Mouse (Mus musculus): ENCODE results near the gene Nus1.

- no peak for TF ChIP-seq CTCF (IDR thresholded peaks at IDR 0.05; ENCODE audit: control insufficient read depth, insufficient read depth, insufficient replicate concordance, low read depth, low read length)
- no peak for TF ChIP-seq POLR2A (IDR thresholded peaks at IDR 0.05; ENCODE audit: control insufficient read depth, low read depth, low read length)
These were observed 18.6 kb upstream of the Nus1 start for GRCm38 (mm10) chr10:52398715-52399114.

All from testis, adult 2 months (tissue).